Mouse (Mus musculus) bone marrow macrophage, adult 2 months (primary cell): ENCODE data around the gene Macrod2.

Experiments used
- CTCF ChIP-seq: IDR thresholded peaks from 2 replicates; pipeline ENCODE4 v1.5.1; 2012; ENCODE audit warnings: low read depth, mild to moderate bottlenecking, low read length, moderate library complexity
- POLR2A ChIP-seq: IDR thresholded peaks from 2 replicates; pipeline ENCODE4 v1.6.1; 2012; ENCODE audit warnings: mild to moderate bottlenecking, low read depth, low read length, borderline replicate concordance

GRCm38 (mm10) chr2:140692461-140692860, 297.4 kb downstream of the Macrod2 start:
- TF ChIP-seq CTCF (no peak), POLR2A (no peak)
